ENCODE assay signal across 8 mouse cellular contexts in the genomic region with DNA sequence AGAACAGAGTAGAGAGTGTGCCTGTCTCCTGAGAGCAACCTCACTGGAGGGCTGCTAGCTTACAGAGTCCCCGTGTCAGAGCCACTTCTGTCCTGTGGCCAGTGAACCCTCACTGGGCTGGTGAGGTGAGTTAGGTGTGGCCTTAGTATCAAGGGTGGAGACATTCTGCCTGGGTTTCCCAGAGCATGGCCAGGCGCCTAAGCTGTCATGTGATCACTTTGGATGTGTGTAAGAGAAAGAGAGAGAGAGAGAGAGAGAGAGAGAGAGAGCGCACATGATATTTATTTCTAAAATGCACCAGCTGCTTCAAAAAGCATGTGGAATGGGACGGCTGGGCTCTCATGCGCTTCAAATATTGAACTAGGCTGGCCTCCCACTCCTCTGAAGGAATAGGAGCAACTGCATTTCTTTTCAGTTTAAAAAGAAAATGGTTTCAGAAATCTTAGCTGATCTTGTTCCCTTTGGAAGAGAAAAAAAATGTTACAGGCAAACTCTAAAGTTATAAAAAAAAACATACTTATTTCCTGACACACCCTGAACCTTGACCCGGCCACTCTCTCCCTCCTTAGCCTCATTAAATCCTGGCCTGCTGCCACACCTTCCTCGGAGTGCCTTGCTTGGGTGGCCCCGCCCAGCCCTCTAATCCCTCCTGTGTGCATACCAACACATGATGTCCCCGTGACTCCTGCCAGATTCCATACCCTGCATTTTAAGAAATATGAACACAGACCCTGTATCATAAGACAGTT.
A peak's percentile ranks its signal among the peaks of the same experiment; 100 is the strongest.
DNase-seq lines count a peak whose midpoint lies in the region; ATAC-seq and TF ChIP-seq lines count a peak whose summit lies in the region.
"Not testable (repeated sequence)": the region's sequence is repeated elsewhere in the genome, so short reads cannot be mapped to it uniquely, and the experiment has no call there.

No protein-coding gene starts in this region.

- H3K4me2 ChIP-seq in kidney, embryonic 14.5 days (replicated peaks; ENCODE audit: low read depth, low read length); limb, embryonic 14.5 days (replicated peaks; ENCODE audit: low read depth, low read length, severe bottlenecking); midbrain, embryonic 11.5 days: not testable (repeated sequence)

- H3K36me3 ChIP-seq in kidney, embryonic 14.5 days (ENCODE audit: control insufficient read depth, insufficient read depth, low read length); limb, embryonic 14.5 days (ENCODE audit: control insufficient read depth, insufficient read depth, low read length); midbrain, embryonic 11.5 days (ENCODE audit: control insufficient read depth, insufficient read depth, low read length); testis, adult 2 months (ENCODE audit: control insufficient read depth, insufficient read depth, low read length): not testable (repeated sequence)

- intact Hi-C loops in gastrocnemius, postnatal 14 days (cut with DNase I; ENCODE audit: low total_unique reads); heart, postnatal 25 days (cut with DNase I): not testable (repeated sequence)

- peak; percentile 70 for DNase-seq in 3134 (ENCODE audit: extremely low read depth, insufficient read length, low spot score)
- peak; percentile 41 to 51 for DNase-seq in adrenal gland, postnatal 36 days
- peak; percentile 65 for DNase-seq in gastrocnemius, postnatal 14 days
- DNase-seq in heart, postnatal 25 days (ENCODE audit: low spot score) = peak; percentile 68
- peak; percentile 52 for DNase-seq in limb, embryonic 14.5 days (ENCODE audit: low spot score)
- peak; percentile 66 for DNase-seq in midbrain, embryonic 11.5 days (ENCODE audit: low spot score, missing footprints)

- ATAC-seq in kidney, embryonic 14.5 days (ENCODE audit: low FRiP score, low TSS enrichment) = peak; percentile 77
- not testable (repeated sequence) for ATAC-seq in limb, embryonic 14.5 days (ENCODE audit: low FRiP score, low read depth); midbrain, embryonic 11.5 days (ENCODE audit: low FRiP score)

- not testable (repeated sequence) for TF ChIP-seq POLR2A in limb, embryonic 14.5 days (IDR thresholded peaks at IDR 0.05; ENCODE audit: borderline replicate concordance, extremely low read depth, insufficient read depth, insufficient read length); testis, adult 2 months (IDR thresholded peaks at IDR 0.05; ENCODE audit: control insufficient read depth, low read depth, low read length)

- H3K27me3 ChIP-seq in kidney, embryonic 14.5 days (ENCODE audit: control insufficient read depth, insufficient read depth, low read length); limb, embryonic 14.5 days (ENCODE audit: control insufficient read depth, insufficient read depth, low read length); midbrain, embryonic 11.5 days (ENCODE audit: control insufficient read depth, insufficient read depth, low read length); testis, adult 2 months (ENCODE audit: control insufficient read depth, insufficient read depth, low read length): not testable (repeated sequence)

- WGBS in kidney, embryonic 14.5 days = 17% methylated on average over 9 of the region's 9 CpGs
- WGBS in limb, embryonic 14.5 days = 23% methylated on average over 9 of the region's 9 CpGs
- 43% methylated on average over 9 of the region's 9 CpGs for WGBS in midbrain, embryonic 11.5 days

- H3K9me3 ChIP-seq in kidney, embryonic 14.5 days (ENCODE audit: control insufficient read depth, low read length) = peaks cover 11% of the 10 kb centered on the region; the same call in 1 of the 2 replicates
- H3K9me3 ChIP-seq in limb, embryonic 14.5 days (ENCODE audit: control insufficient read depth, low read length) = peaks cover 11% of the 10 kb centered on the region
- H3K9me3 ChIP-seq in midbrain, embryonic 11.5 days (ENCODE audit: control insufficient read depth, low read length) = not testable (repeated sequence)

- H3K9ac ChIP-seq in kidney, embryonic 14.5 days (ENCODE audit: low read depth, low read length); limb, embryonic 14.5 days (ENCODE audit: low read depth, low read length, severe bottlenecking); midbrain, embryonic 11.5 days (ENCODE audit: low read length): not testable (repeated sequence)

- not testable (repeated sequence) for H3K4me3 ChIP-seq in kidney, embryonic 14.5 days (ENCODE audit: low read length); limb, embryonic 14.5 days (replicated peaks; ENCODE audit: low read length); midbrain, embryonic 11.5 days (ENCODE audit: low read depth, low read length)
- peak overlapping the region; percentile 43; the same call in 1 of the 2 replicates for H3K4me3 ChIP-seq in testis, adult 2 months (ENCODE audit: control insufficient read depth, low read depth, low read length)

- TF ChIP-seq CTCF in testis, adult 2 months (IDR thresholded peaks at IDR 0.05; ENCODE audit: control insufficient read depth, insufficient read depth, insufficient replicate concordance, low read depth, low read length) = not testable (repeated sequence)

- H3K4me1 ChIP-seq in kidney, embryonic 14.5 days (ENCODE audit: control insufficient read depth, insufficient read depth, low read length); limb, embryonic 14.5 days (ENCODE audit: control insufficient read depth, insufficient read depth, low read length); midbrain, embryonic 11.5 days (ENCODE audit: control insufficient read depth, insufficient read depth, low read length); testis, adult 2 months (ENCODE audit: control insufficient read depth, insufficient read depth, low read length): not testable (repeated sequence)

- not testable (repeated sequence) for H3K27ac ChIP-seq in kidney, embryonic 14.5 days (ENCODE audit: low read depth, low read length); limb, embryonic 14.5 days (replicated peaks; ENCODE audit: low read depth, low read length); midbrain, embryonic 11.5 days (ENCODE audit: low read depth, low read length); testis, adult 2 months (ENCODE audit: control insufficient read depth, insufficient read depth, low read depth, low read length)
